Mouse (Mus musculus): ENCODE data around the gene Tex19.2. TPM values are rescaled to one million over a fixed set of nuclear protein-coding genes. Genes with fewer than 3 reads are reported as not detected.

Tex19.2 gene
- total and polyA plus RNA-seq, 3 experiments: 0.64 to 2.4 (median 1.4) TPM

- Histone ChIP-seq H3K4me2 (ENCODE audit: insufficient read depth, low read depth, poor library complexity, severe bottlenecking) (no peak within 1 kb of the TSS), H3K27ac (ENCODE audit: insufficient read depth, low read depth) (no peak within 1 kb of the TSS), H3K9ac (ENCODE audit: insufficient read depth, low read depth) (no peak within 1 kb of the TSS), H3K27me3 (replicated peaks) (peaks cover 2% of the 10 kb centered on the region), H3K9me3 (replicated peaks; ENCODE audit: low read length) (peaks cover 3% of the 10 kb centered on the region), H3K79me2 (replicated peaks; ENCODE audit: control insufficient read depth, extremely low read depth, insufficient read depth, poor library complexity, severe bottlenecking) (no peaks in the 10 kb centered on the region), H3K4me3 (replicated peaks in 1 of 3; ENCODE audit: low read depth in 2 of 3, low read length in 2 of 3, poor library complexity in 1 of 3) (no peak within 1 kb of the TSS), H3K4me1 (ENCODE audit: control insufficient read depth in 1 of 2, insufficient read depth in 2 of 2) (no peaks in the 10 kb centered on the region), H3K36me3 (replicated peaks in 1 of 2; ENCODE audit: control insufficient read depth in 1 of 2, insufficient read depth in 1 of 2, low read length in 1 of 2) (no peaks in the 10 kb centered on the region)
- peak; percentile 45 for DNase-seq (ENCODE audit: extremely low read depth)
- TF ChIP-seq UBTF (IDR thresholded peaks at IDR 0.05; ENCODE audit: low read depth, low read length): no peak
- TF ChIP-seq HCFC1 (IDR thresholded peaks at IDR 0.05; ENCODE audit: low read depth, low read length): no peak
- TF ChIP-seq PAX5 (IDR thresholded peaks at IDR 0.05; ENCODE audit: low read length): no peak
- TF ChIP-seq RCOR1 (conservative IDR thresholded peaks at IDR 0.05; ENCODE audit: low read depth, low read length): no peak
- TF ChIP-seq CTCF (conservative IDR thresholded peaks at IDR 0.05 in 1 of 2, IDR thresholded peaks at IDR 0.05 in 1 of 2; ENCODE audit: low read depth in 2 of 2, low read length in 2 of 2): peak in 1 of 2 experiments; percentile 28; a peak in 1 of 4 replicates
- no peak for TF ChIP-seq GABPA (IDR thresholded peaks at IDR 0.05; ENCODE audit: insufficient replicate concordance, low read depth, low read length)
- TF ChIP-seq ZKSCAN1 (IDR thresholded peaks at IDR 0.05; ENCODE audit: borderline replicate concordance, low read depth, low read length): no peak
- no peak for TF ChIP-seq JUN (IDR thresholded peaks at IDR 0.05; ENCODE audit: insufficient read depth, low read depth, low read length)
- in situ Hi-C loops (cut with MboI; ENCODE audit: low pct_ligation_motif_present, low pct_unique_long_range_greater_than_20kb, low sequenced_read_pairs) (no loop called here), dilution Hi-C loops (cut with MboI; ENCODE audit: extremely low pct_ligation_motif_present, extremely low pct_unique_long_range_greater_than_20kb, low sequenced_read_pairs) (no loop called here)
Measured at GRCm38 (mm10) chr11:121145865-121146264, 27.4 kb upstream of the Tex19.2 start, which contains the start of gene Tex19.1. Gene Tex19.1, plus strand, starts transcription at chr11:121146143.

GRCm38 (mm10) chr11:121143325-121144015, 25.0 kb upstream of the Tex19.2 start:
- H3K27me3 ChIP-seq (replicated peaks): peaks cover 2% of the 10 kb centered on the region
- H3K4me2 ChIP-seq (ENCODE audit: insufficient read depth, low read depth, poor library complexity, severe bottlenecking): no peak overlapping the region
- in situ Hi-C loops (cut with MboI; ENCODE audit: low pct_ligation_motif_present, low pct_unique_long_range_greater_than_20kb, low sequenced_read_pairs) (no loop called here), dilution Hi-C loops (cut with MboI; ENCODE audit: extremely low pct_ligation_motif_present, extremely low pct_unique_long_range_greater_than_20kb, low sequenced_read_pairs) (no loop called here)
- H3K27ac ChIP-seq (ENCODE audit: insufficient read depth, low read depth): no peak overlapping the region
- no peak for TF ChIP-seq HCFC1 (IDR thresholded peaks at IDR 0.05; ENCODE audit: low read depth, low read length)
- no peak for TF ChIP-seq MAZ (IDR thresholded peaks at IDR 0.05; ENCODE audit: low read depth, low read length)
- no peak for TF ChIP-seq TCF12 (IDR thresholded peaks at IDR 0.05; ENCODE audit: low read depth, low read length)
- no peak for TF ChIP-seq MAX (IDR thresholded peaks at IDR 0.05; ENCODE audit: low read length)
- TF ChIP-seq USF2 (conservative IDR thresholded peaks at IDR 0.05; ENCODE audit: low read depth, low read length): no peak
- TF ChIP-seq BHLHE40 (IDR thresholded peaks at IDR 0.05; ENCODE audit: low read depth, low read length): peak; percentile 57
- TF ChIP-seq POLR2AphosphoS2 (IDR thresholded peaks at IDR 0.05; ENCODE audit: low read depth, low read length): no peak
- DNase-seq (ENCODE audit: extremely low read depth): no peak
- no peak overlapping the region for H3K9ac ChIP-seq (ENCODE audit: insufficient read depth, low read depth)
- peaks cover 3% of the 10 kb centered on the region for H3K9me3 ChIP-seq (replicated peaks; ENCODE audit: low read length)
- no peak overlapping the region for H3K4me3 ChIP-seq (replicated peaks in 1 of 3; ENCODE audit: low read depth in 2 of 3, low read length in 2 of 3, poor library complexity in 1 of 3)
- H3K79me2 ChIP-seq (replicated peaks; ENCODE audit: control insufficient read depth, extremely low read depth, insufficient read depth, poor library complexity, severe bottlenecking): no peaks in the 10 kb centered on the region
- H3K4me1 ChIP-seq (ENCODE audit: control insufficient read depth in 1 of 2, insufficient read depth in 2 of 2): no peaks in the 10 kb centered on the region
- H3K36me3 ChIP-seq (replicated peaks in 1 of 2; ENCODE audit: control insufficient read depth in 1 of 2, insufficient read depth in 1 of 2, low read length in 1 of 2): no peaks in the 10 kb centered on the region

All from CH12.LX (cell line).